Mouse (Mus musculus): ENCODE measurements at regions not wholly inside any gene's neighbourhood (a gene's known extent, or its start where the extent isn't known, plus 50 kb on each side); places are given as distances from the start of the nearest gene placed in this dataset.

DNA sequence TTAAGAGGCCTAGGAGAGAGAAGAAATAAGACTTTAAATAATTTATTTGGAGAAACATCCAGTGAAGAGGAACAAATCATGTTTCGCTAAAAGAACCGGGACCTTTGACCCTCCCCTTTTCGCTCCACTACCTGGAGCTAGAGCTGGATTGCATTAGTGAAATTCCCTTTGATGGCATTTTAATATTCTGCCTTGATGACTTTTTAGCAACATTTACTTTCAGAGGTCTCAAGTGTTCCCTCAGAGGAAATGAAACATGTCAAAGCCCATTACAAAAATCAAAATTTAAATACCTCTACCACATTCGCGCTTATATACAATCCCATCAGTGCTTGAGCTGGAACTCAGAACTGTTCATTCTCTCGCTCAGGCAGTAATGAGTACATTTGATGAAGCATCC lies 297.0 kb upstream of the Gm10295 start:
- H3K4me1 ChIP-seq, result peaks cover 16% of the 10 kb centered on the region
- peak overlapping the region; percentile 48 for H3K27ac ChIP-seq
- no peaks in the 10 kb centered on the region for H3K36me3 ChIP-seq
- no peaks in the 10 kb centered on the region for H3K9me3 ChIP-seq (replicated peaks)
- WGBS, result 48% methylated on average over 6 of the region's 6 CpGs
- no peak overlapping the region for H3K4me3 ChIP-seq
- no peak for DNase-seq (ENCODE audit: low spot score)
- H3K27me3 ChIP-seq (ENCODE audit: low read depth, poor library complexity, severe bottlenecking), result no peaks in the 10 kb centered on the region

DNA sequence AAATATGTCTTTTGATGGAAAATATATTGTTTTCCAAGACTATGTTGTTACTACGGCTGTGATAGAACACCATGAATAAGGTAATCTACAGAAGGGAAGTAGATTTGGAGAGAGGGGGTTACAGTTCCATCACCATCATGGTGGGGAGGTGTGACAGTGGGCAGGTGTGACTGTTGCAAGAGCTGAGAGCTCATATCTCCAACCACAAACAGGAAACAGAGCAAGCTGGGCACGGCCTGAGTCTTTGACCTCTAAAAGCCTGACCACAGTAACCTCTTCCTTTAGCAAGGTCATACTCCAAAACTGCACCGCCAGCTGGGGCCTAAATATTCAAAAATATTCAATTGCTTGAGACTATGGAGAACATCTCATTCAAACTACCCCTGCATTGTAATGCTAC lies 295.7 kb upstream of the Gm10295 start:
- Histone ChIP-seq H3K27me3 (ENCODE audit: low read depth, poor library complexity, severe bottlenecking) (no peaks in the 10 kb centered on the region), H3K27ac (no peak overlapping the region), H3K4me3 (no peak overlapping the region), H3K36me3 (no peaks in the 10 kb centered on the region), H3K9me3 (replicated peaks) (no peaks in the 10 kb centered on the region), H3K4me1 (peaks cover 16% of the 10 kb centered on the region)
- DNase-seq (ENCODE audit: low spot score), result no peak
- WGBS, result 91% methylated on average over 3 of the region's 3 CpGs

- Histone ChIP-seq H3K27ac (no peak overlapping the region), H3K27me3 (ENCODE audit: low read depth, poor library complexity, severe bottlenecking) (no peaks in the 10 kb centered on the region), H3K4me3 (no peak overlapping the region), H3K9me3 (replicated peaks) (no peaks in the 10 kb centered on the region), H3K36me3 (no peaks in the 10 kb centered on the region), H3K4me1 (peaks cover 16% of the 10 kb centered on the region)
- WGBS, result 43% methylated on average over 13 of the region's 13 CpGs
- peak; percentile 37 for DNase-seq (ENCODE audit: low spot score)
Measured at GRCm38 (mm10) chr7:71623048-71623447, 271.8 kb upstream of the Gm10295 start.

DNA sequence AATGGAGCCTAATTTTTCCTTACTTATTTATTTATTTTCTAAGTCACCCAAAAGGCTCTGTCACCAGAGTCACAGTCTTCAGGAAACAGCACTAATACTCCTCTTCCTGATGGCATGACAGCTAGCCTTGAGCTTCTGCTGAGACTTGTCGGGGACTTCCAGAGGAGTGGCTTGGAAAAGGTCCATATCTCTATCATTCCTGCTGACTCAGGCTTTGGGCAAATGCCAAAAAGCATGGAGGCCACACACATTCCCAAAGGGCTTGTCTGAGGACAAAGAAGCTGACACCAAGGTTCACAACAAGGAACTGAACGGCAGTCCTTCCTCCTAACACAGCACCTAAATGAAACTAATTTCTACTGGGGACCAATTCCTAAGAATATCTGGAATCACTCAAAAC lies 251.9 kb upstream of the Gm10295 start:
- Histone ChIP-seq H3K4me3 (no peak overlapping the region), H3K27me3 (ENCODE audit: low read depth, poor library complexity, severe bottlenecking) (no peaks in the 10 kb centered on the region), H3K36me3 (no peaks in the 10 kb centered on the region), H3K4me1 (0 out of 2 replicates have a peak, but pooled peaks cover 5% of the 10 kb centered on the region), H3K27ac (no peak overlapping the region), H3K9me3 (replicated peaks) (no peaks in the 10 kb centered on the region)
- 86% methylated on average over 2 of the region's 2 CpGs for WGBS
- no peak for DNase-seq (ENCODE audit: low spot score)

GRCm38 (mm10) chr7:71596780-71597179 lies 245.5 kb upstream of the Gm10295 start:
- H3K36me3 ChIP-seq, result no peaks in the 10 kb centered on the region
- H3K4me1 ChIP-seq, result no peaks in the 10 kb centered on the region
- no peaks in the 10 kb centered on the region for H3K27me3 ChIP-seq (ENCODE audit: low read depth, poor library complexity, severe bottlenecking)
- H3K4me3 ChIP-seq, result no peak overlapping the region
- DNase-seq (ENCODE audit: low spot score), result no peak
- H3K27ac ChIP-seq, result no peak overlapping the region
- 95% methylated on average over 3 of the region's 3 CpGs for WGBS
- no peaks in the 10 kb centered on the region for H3K9me3 ChIP-seq (replicated peaks)

- 84% methylated on average over 5 of the region's 5 CpGs for WGBS
- no peak overlapping the region for H3K4me3 ChIP-seq
- H3K36me3 ChIP-seq, result no peaks in the 10 kb centered on the region
- no peaks in the 10 kb centered on the region for H3K9me3 ChIP-seq (replicated peaks)
- DNase-seq (ENCODE audit: low spot score), result no peak
- H3K27me3 ChIP-seq (ENCODE audit: low read depth, poor library complexity, severe bottlenecking), result no peaks in the 10 kb centered on the region
- H3K27ac ChIP-seq, result no peak overlapping the region
- peaks cover 8% of the 10 kb centered on the region for H3K4me1 ChIP-seq
Measured at GRCm38 (mm10) chr7:71587626-71588025, 236.3 kb upstream of the Gm10295 start.

- WGBS, result 21% methylated on average over 1 of the region's 1 CpGs
Measured at GRCm38 (mm10) chr7:71583443-71584055, 232.3 kb upstream of the Gm10295 start.

DNA sequence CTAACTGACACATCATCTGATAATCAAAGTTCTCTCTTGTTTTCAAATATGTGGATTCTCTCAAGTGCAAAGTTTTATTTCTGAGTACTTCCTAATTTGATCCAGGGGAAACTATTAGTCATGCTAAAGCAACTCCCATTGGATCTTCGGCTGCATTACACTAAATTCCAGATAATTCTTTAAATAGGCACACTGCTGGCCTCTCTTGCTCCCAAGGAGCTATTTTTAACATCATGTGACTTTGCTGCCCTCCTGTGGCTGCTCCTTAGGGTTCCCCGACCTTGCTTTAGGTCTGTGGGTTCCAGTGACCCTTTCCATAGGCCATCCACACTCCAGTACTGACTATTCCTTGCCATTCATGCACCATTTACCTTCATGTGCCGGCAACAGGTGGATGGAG lies 230.5 kb upstream of the Gm10295 start:
- Histone ChIP-seq H3K27me3 (ENCODE audit: low read depth, poor library complexity, severe bottlenecking) (0 out of 2 replicates have a peak, but pooled peaks cover 3% of the 10 kb centered on the region), H3K4me1 (peaks cover 8% of the 10 kb centered on the region), H3K9me3 (replicated peaks) (no peaks in the 10 kb centered on the region), H3K4me3 (no peak overlapping the region), H3K27ac (no peak overlapping the region), H3K36me3 (no peaks in the 10 kb centered on the region)
- DNase-seq (ENCODE audit: low spot score), result peak; percentile 80
- WGBS, result 25% methylated on average over 3 of the region's 3 CpGs

More at GRCm38 (mm10) chr7:71583443-71584055, 232.3 kb upstream of the Gm10295 start:
- Histone ChIP-seq H3K4me1 (peaks cover 8% of the 10 kb centered on the region), H3K36me3 (no peaks in the 10 kb centered on the region), H3K27me3 (ENCODE audit: low read depth, poor library complexity, severe bottlenecking) (0 out of 2 replicates have a peak, but pooled peaks cover 3% of the 10 kb centered on the region), H3K4me3 (no peak overlapping the region), H3K9me3 (replicated peaks) (no peaks in the 10 kb centered on the region), H3K27ac (no peak overlapping the region)
- DNase-seq (ENCODE audit: low spot score), result no peak

DNA sequence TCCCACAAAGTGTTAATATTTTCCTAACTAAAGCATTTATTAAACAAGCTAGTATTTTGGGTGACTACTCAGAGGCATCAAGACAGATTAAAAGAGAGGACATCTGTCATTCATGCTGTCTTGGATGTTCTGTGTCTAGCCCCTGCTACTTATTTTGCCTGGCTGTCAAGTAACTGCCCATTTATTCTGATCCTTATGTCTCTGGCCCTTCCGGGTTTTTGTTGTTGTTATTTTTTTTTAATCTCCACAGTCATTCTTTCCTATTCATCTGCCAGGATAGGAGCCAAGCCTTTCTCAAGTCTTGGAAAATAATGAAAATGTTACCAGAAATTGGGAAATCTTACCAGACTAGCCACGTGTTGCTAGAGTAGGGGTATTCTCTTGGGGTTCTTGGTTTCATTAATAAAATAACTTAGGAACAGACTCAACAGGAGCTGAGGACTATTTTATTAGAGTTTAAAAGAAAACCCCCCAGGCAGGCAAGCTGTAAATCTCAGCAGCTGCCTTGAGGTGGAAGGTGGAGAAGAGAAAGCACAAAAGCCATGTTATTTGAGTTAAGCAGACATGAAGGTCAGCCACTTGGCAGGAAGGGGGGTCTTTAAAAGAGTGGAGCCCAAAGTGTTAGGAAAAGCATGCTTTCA lies 209.1 kb upstream of the Gm10295 start:
- DNase-seq (ENCODE audit: low spot score), result no peak
- Histone ChIP-seq H3K4me3 (no peak overlapping the region), H3K9me3 (replicated peaks) (no peaks in the 10 kb centered on the region), H3K27me3 (ENCODE audit: low read depth, poor library complexity, severe bottlenecking) (no peaks in the 10 kb centered on the region), H3K36me3 (no peaks in the 10 kb centered on the region), H3K27ac (no peak overlapping the region), H3K4me1 (peaks cover 24% of the 10 kb centered on the region)
- WGBS, result 32% methylated on average over 2 of the region's 2 CpGs

GRCm38 (mm10) chr7:71556473-71556872 lies 205.2 kb upstream of the Gm10295 start:
- Histone ChIP-seq H3K4me3 (no peak overlapping the region), H3K27ac (no peak overlapping the region), H3K27me3 (ENCODE audit: low read depth, poor library complexity, severe bottlenecking) (no peaks in the 10 kb centered on the region), H3K9me3 (replicated peaks) (no peaks in the 10 kb centered on the region), H3K36me3 (no peaks in the 10 kb centered on the region), H3K4me1 (peaks cover 23% of the 10 kb centered on the region)
- no peak for DNase-seq (ENCODE audit: low spot score)
- WGBS, result 92% methylated on average over 5 of the region's 5 CpGs

DNA sequence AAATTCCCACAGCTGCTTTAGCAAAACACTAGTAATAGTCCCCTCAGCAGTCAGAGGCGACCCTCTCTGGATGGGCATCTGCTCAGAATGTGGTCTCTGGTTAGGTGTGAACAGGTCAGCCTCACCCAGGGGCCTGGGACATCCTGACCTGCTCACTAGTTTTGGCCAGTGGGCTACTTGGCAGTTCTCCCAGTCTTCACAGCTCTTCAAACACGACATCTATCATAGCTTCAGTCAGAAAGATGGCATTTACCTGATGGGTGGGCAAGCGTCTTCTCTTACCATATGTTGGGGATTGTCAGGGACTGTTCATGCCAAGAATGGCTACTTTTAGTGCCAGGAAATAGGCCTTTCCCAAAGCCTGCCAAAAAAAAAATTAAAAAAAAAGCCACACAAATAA lies 204.2 kb upstream of the Gm10295 start:
- Histone ChIP-seq H3K27me3 (ENCODE audit: low read depth, poor library complexity, severe bottlenecking) (no peaks in the 10 kb centered on the region), H3K4me3 (no peak overlapping the region), H3K4me1 (peaks cover 13% of the 10 kb centered on the region), H3K9me3 (replicated peaks) (no peaks in the 10 kb centered on the region), H3K27ac (no peak overlapping the region), H3K36me3 (no peaks in the 10 kb centered on the region)
- no peak for DNase-seq (ENCODE audit: low spot score)
- WGBS, result 87% methylated on average over 3 of the region's 3 CpGs

DNA sequence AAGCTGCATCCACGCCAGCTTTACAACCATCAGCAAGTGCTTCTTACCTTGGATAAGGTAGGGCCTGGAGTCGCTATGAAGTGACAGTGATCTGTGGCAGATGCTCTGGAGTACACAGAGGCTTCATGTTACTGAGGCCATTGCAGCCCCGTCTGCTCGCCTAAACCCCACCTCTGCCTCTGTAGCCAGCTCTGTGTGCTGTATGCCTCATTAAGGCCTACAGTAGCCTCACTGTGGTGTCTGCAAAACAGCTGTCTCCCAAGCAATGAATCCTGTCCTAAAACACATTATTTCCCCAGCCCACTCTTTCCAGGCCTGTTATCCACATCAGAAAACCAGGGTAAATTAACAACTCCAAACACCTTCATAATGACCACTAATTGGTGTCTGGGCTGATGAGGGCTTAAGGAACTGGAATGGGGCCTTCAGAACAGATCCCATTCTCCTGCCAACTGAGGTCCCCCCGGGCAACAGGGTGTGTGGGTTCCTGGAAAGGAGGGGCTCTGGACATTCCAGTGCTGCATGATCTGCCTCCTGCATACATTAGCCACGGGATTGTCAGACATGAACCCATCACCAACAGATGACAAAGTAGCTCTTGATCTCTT lies 195.4 kb upstream of the Gm10295 start:
- no peak overlapping the region for H3K4me3 ChIP-seq
- no peak for DNase-seq (ENCODE audit: low spot score)
- no peaks in the 10 kb centered on the region for H3K27me3 ChIP-seq (ENCODE audit: low read depth, poor library complexity, severe bottlenecking)
- peaks cover 9% of the 10 kb centered on the region for H3K4me1 ChIP-seq
- H3K27ac ChIP-seq, result peak overlapping the region; percentile 57; the same call in 1 of the 2 replicates
- no peaks in the 10 kb centered on the region for H3K9me3 ChIP-seq (replicated peaks)
- WGBS, result 50% methylated on average over 6 of the region's 6 CpGs
- no peaks in the 10 kb centered on the region for H3K36me3 ChIP-seq

DNA sequence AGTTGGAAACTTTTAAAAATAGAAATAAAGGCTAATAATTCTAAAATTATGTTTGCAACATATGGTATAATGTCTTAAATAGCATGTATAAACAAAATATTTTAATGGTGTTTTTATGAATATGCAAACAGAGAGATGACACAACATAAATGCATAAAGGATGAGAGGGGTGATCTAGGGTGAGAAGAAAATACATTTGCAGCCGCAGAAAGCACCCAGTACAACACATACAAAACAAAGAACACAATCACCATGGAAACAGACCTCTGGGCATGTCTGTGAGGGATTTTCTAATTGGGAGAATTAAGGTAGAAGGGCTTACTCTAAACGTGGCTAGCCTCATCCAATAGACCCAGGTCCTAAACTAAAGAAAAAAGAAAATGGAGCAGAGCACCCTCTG lies 190.2 kb upstream of the Gm10295 start:
- WGBS, result 65% methylated on average over 2 of the region's 2 CpGs
- Histone ChIP-seq H3K27ac (no peak overlapping the region), H3K9me3 (replicated peaks) (no peaks in the 10 kb centered on the region), H3K4me3 (no peak overlapping the region), H3K27me3 (ENCODE audit: low read depth, poor library complexity, severe bottlenecking) (no peaks in the 10 kb centered on the region), H3K36me3 (no peaks in the 10 kb centered on the region), H3K4me1 (peaks cover 3% of the 10 kb centered on the region)
- DNase-seq (ENCODE audit: low spot score), result no peak
